Mouse (Mus musculus) regulatory T cell (primary cell): Measurements from ENCODE around the gene Smim26.
"Not testable (repeated sequence)": the region's sequence is repeated elsewhere in the genome, so short reads cannot be mapped to it uniquely, and the experiment has no call there.

Source experiments
- in situ Hi-C: fragments of 300-600 bp; cut with MboI, MseI; formaldehyde crosslinking; loops from one replicate; pipeline ENCODE4 v1.15.1; 2025; ENCODE audit warnings: high pct_unique_total_duplicates

Smim26 gene

GRCm38 (mm10) chr2:144593951-144594651 is at the start of gene Smim26:
Gene Smim26, plus strand, starts transcription at chr2:144594054.
- in situ Hi-C loops: no loop called here

GRCm38 (mm10) chr2:144544630-144545029 is 49.2 kb upstream of the Smim26 start:
- in situ Hi-C loops: no loop called here

DNA sequence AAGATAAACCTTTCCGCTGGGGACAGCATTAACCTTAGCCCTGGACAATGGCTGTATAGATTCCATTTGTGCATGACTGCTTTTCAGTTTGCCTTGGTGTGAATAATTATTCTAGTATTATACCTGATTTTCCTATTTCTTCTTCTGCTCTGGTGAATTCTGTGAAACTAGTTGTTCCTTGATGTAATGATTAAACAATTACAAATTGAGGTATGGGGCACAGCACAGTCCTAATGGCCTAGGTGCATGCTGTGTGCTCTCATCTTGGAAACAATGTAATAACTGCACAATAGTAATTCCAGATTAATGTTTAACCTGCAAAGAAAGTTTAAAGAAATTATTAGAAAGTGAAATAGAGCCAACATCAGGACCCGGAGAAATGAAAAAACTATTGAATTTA is 48.8 kb upstream of the Smim26 start:
- in situ Hi-C loops: no loop called here

DNA sequence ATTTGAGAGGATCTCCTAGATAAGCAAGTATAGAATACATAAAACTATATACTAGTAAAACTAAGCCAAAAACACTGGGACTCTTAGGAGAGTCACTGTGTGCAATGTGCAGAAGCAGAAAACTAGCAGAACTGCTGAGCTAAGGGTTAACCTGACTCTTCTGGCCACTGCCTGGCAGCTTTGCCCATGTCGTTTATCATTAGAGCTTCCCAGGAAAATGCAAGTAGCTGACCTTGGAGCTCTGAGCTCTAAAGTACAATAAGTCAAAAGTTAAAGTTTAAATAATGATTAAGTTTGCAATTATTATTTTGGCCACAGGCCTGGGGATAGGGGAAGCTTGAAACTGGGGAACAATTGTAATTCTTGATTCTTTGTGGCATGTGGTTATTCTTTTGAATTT is 48.4 kb upstream of the Smim26 start:
- in situ Hi-C loops: no loop called here

GRCm38 (mm10) chr2:144547559-144547958 is 46.3 kb upstream of the Smim26 start:
- in situ Hi-C loops: no loop called here

DNA sequence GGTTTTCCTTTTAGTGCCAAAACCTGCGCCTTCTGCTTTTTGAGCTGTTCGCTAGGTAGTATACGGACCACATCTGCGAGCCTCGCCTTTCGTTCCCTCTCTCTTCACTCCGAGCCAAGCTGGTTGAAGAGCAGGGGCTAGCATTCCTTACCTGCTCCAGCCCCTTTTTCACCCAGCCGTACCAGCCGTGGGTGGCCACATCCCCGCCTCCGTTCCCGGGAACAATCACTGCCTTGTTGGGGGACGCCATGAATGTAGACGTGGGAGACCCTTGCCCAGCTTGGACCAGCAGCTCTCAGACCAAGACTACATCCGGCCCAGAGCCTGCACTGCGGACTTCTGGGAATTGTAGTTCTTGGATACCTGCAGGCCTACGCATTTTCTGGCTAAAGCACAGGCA is 43.3 kb upstream of the Smim26 start, which contains the start of gene Rbbp9:
TSS of gene Rbbp9 (minus strand) at position 341 of the 400 bp plus-strand sequence.
- in situ Hi-C loops: no loop called here

DNA sequence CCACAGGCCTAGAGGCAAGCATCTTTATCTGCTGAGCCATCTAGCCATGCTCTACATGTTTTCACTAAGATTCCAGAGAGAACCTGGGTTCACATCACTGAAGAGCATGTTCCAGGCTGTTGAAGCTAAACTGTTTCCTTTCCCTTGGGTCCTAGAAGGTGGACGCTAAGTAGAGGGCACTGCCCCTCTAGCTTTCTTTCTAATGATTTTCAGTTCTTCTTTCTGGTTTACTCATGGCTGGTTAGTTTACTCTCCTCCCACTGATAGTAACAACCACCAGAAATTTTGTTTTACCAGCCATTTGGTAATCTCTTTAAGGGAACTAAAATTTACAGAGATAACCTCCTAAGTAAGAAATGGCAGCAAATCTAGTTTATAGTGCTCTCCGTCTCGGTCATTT is 39.9 kb upstream of the Smim26 start:
- in situ Hi-C loops: no loop called here

- in situ Hi-C loops: no loop called here
Measured at GRCm38 (mm10) chr2:144555286-144555819, 38.5 kb upstream of the Smim26 start.

DNA sequence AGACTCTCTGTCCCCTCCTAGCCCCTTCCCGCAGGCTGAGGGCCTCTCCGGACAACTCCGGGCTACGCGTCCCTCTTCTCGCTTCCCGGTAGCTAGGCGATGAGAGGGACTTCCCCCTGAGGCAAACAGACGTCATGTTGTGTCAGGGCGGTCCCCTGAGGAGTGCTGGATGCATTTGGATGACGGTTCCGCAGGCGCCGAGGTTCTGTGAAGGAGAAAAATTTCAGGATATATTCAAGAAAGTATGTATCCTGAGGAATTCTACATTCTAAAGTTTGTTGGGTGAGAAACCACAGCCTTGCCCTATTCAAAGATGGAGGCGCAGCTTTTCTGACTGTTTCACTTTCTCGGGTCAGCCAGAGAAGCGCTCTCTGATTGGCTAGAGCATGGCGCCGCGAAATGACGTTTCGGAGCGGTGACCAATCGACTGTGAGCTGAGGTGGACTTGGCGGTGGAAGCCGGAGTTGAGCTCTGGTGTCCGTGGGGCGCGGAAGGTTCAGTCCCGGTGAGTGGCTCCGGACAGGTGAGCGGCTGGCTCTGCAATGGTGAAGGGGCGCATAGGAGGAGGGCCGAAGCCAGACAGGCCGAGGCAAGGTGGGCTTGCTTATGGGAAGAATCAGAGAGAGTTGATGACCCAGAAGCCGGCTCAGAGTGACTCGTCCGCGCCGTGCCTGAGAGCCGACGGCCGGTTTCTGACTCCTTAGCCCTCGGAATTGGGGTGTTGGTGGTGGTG is 37.9 kb upstream of the Smim26 start, which contains the start of gene Sec23b:
TSS of gene Sec23b (plus strand) at position 410 of the 733 bp plus-strand sequence.
- in situ Hi-C loops: no loop called here

GRCm38 (mm10) chr2:144588723-144589122 is 5.1 kb upstream of the Smim26 start:
- in situ Hi-C loops: no loop called here

DNA sequence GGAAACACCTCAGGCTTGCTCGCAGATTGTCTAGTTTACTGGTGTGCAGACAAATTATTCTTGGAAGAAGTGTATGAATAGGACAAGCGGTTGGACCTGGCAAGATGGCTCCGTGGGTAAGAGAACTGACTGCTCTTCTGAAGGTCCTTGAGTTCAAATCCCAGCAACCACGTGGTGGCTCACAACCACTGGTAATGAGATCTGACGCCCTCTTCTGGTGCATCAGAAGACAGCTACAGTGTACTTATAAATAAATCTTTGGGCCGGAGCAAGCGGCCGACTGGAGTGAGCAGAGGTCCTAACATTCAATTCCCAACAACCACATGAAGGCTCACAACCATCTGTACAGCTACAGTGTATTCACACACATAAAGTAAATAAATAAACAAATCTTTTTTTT is 818 bp upstream of the Smim26 start:
- in situ Hi-C loops: not testable (repeated sequence)

- in situ Hi-C loops: no loop called here
Measured at GRCm38 (mm10) chr2:144598006-144598405, 4.2 kb downstream of the Smim26 start.

DNA sequence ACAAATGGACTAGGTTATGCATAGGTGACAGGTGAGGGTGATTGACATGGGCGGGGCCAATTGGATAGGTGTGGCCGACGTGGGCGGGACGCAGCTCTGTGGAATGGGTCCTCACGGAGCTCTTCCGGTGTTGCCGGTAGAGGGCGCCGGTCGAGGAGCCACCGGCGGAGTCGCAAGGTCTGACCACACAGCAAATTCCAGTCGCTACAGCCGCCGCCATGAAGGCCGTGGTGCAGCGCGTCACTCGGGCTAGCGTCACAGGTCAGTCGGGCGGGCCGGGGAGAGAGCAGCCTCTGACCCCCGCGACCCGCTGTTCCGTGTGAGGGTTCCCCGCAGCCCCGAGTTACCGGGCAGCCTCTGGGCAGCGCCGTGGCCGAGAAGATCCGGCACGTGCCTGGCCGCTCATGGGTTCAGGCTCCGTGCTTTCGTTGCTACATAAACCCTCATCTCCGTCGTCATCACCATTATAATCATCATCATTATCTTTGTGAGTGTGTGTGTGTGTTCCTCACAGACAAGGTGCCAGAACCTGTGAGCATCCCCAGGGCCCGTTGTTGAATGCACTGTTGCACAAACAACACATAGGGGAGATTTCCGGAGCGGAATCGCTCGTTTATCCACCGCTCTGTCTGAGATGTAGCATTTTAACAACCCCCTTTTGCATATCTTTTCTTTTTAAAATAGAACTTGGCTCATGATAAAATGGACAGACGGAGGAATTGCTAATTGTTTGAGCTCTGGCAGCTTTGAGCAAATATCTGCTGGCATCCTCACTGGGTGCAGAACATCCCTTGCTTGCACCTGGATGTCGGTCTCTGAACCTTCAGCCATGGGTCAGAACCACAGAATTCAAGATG is 6.2 kb downstream of the Smim26 start, which contains the start of gene Dtd1:
TSS of gene Dtd1 (plus strand) at position 67 of the 857 bp plus-strand sequence.
- in situ Hi-C loops: no loop called here

- in situ Hi-C loops: no loop called here
Measured at GRCm38 (mm10) chr2:144601576-144601975, 7.7 kb downstream of the Smim26 start.

GRCm38 (mm10) chr2:144613956-144614355 is 20.1 kb downstream of the Smim26 start:
- in situ Hi-C loops: no loop called here

DNA sequence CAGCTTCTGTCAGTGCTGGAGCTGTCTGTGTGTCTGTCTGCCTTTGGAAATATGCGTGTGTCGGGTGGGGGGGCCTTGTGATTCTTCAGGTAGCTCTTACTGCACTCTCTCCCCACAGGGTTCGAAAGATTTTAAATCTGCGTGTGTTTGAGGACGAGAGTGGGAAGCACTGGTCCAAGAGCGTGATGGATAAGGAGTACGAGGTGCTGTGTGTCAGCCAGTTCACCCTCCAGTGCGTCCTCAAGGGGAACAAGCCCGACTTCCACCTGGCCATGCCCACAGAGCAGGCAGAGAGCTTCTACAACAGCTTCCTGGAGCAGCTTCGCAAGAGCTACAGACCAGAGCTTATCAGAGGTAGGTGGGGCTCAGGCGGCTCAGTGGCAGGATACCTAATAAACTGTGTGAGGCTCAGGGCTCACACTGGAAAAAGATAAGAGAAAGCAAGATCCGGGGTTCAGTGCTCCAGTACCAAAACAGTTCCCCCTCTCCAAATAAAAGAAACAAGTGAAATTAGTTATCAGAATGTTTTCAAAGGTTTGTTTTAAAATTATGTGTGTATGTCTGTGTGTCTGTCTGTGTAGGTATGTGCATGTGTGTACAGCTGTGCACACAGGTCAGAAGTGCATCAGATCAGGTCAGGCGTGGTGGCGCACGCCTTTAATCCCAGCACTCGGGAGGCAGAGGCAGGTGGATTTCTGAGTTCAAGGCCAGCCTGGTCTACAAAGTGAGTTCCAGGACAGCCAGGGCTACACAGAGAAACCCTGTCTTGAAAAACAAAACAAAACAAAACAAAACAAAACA is 23.4 kb downstream of the Smim26 start:
- in situ Hi-C loops: no loop called here

DNA sequence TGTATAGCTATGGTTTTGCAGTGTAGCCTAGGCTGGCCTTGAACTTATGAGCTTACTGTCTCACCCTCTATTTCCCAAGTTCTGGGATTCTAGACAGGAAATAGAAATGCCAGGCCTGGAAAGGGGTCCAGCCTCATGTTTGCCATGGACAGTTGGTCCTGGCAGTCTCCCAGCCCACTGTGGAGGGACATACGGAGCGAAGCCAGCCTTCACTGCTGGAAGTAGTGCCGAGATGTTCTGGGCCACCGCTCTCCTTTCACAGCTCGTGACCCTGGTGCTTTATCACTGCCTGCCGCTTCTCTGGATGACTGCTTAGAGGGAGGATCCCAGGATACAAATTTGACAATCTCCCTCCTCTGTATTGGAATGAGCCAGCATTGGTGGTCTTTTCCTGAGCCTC is 27.6 kb downstream of the Smim26 start:
- in situ Hi-C loops: no loop called here

DNA sequence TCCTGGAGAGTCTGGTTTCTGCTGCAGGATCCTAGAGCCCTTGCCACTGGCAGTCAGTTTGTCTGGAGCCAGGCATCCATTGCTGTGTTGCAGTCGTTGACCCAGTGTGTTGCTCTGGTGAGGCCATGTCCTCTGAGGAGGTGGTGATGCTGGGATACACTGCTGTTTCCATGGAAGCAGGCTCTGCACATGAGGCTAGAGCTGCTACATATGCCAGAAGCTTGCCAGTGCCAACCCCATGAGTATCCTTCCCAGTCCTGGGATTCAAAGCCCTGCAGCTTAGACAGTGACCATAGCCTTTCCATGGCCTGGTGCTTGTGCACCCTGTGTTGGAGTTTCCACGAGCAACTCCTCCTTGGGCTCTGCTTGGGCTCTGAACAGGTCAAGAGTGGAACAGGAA is 39.7 kb downstream of the Smim26 start:
- in situ Hi-C loops: no loop called here

GRCm38 (mm10) chr2:144634231-144634630 is 40.4 kb downstream of the Smim26 start:
- in situ Hi-C loops: no loop called here

GRCm38 (mm10) chr2:144634729-144635128 is 40.9 kb downstream of the Smim26 start:
- in situ Hi-C loops: no loop called here
